In the genomic region with DNA sequence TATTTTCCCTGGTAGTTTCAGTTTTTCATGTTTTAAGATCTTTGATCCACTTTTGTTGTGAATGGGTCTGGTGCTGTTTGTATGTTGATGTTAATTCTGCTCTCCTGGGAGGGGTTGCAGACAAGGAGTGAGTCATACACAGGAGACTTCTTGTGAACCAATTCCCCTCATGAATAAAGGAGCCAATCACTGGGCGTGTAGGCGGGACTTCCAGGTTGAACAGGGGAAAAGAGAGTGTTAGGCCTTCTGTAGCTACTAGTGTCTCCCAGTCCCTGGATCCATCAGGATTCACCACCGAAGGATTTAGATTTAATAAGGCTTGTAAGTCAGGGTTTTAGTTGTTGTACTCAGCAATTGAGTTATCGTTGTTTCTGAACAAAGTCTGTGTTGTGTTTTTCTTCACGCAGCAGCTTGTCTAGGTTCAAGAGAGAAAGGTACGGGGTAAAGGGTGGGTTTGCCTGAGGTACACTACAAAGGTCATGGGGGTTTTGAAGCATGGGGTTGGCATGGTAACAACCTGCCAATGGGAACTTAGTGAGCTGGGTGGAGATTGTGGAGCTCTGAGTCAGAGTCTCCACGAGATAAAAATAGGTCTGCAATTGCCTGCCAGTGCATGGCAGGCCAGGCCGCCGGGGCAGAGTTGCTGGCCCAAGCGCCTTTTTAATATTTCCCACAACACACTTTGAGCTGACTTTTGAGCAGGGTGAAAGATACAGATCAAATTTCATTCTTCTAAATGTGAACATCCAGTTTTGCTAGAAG, we compare ENCODE assay signal across 7 mouse cellular contexts.
A peak's percentile ranks its signal among the peaks of the same experiment; 100 is the strongest.
DNase-seq lines count a peak whose midpoint lies in the region; ATAC-seq lines count a peak whose summit lies in the region.

No protein-coding gene starts in this region.

- no peaks in the 10 kb centered on the region for H3K9me3 ChIP-seq in heart, embryonic 12.5 days (replicated peaks)
- no peaks in the 10 kb centered on the region for H3K9me3 ChIP-seq in hindbrain, embryonic 11.5 days (ENCODE audit: control insufficient read depth, low read length)

- H3K36me3 ChIP-seq in heart, embryonic 12.5 days, result peaks cover 25% of the 10 kb centered on the region
- 0 out of 2 replicates have a peak, but pooled peaks cover 2% of the 10 kb centered on the region for H3K36me3 ChIP-seq in hindbrain, embryonic 11.5 days (ENCODE audit: control insufficient read depth, insufficient read depth, low read length)

- H3K27ac ChIP-seq in heart, embryonic 12.5 days (ENCODE audit: poor library complexity, severe bottlenecking), result peak overlapping the region; percentile 87
- H3K27ac ChIP-seq in hindbrain, embryonic 11.5 days (ENCODE audit: low read depth, low read length), result no peak overlapping the region

- H3K4me2 ChIP-seq in heart, embryonic 12.5 days, result peak overlapping the region; percentile 16
- H3K4me2 ChIP-seq in hindbrain, embryonic 11.5 days (replicated peaks; ENCODE audit: low read depth, low read length), result no peak overlapping the region

- H3K27me3 ChIP-seq in heart, embryonic 12.5 days (replicated peaks), result no peaks in the 10 kb centered on the region
- no peaks in the 10 kb centered on the region for H3K27me3 ChIP-seq in hindbrain, embryonic 11.5 days (ENCODE audit: control insufficient read depth, insufficient read depth, low read length)

- H3K4me3 ChIP-seq in heart, embryonic 12.5 days, result no peak overlapping the region
- no peak overlapping the region for H3K4me3 ChIP-seq in hindbrain, embryonic 11.5 days (ENCODE audit: low read depth, low read length)

- DNase-seq in CD8-positive naive resting alpha-beta T cell, adult 2 months (ENCODE audit: low read depth in 2 of 2, low spot score in 2 of 2), result peak; percentile 21 to 50
- DNase-seq in liver, result peak; percentile 10
- no peak for DNase-seq in right cerebral cortex, postnatal 14 days
- no peak for DNase-seq in embryo, embryonic 10.5 days (ENCODE audit: low spot score)
- no peak for DNase-seq in hindbrain, embryonic 11.5 days (ENCODE audit: low spot score)

- WGBS in heart, embryonic 12.5 days, result 48% methylated on average over 10 of the region's 10 CpGs
- 94% methylated on average over 10 of the region's 10 CpGs for WGBS in hindbrain, embryonic 11.5 days

- ATAC-seq in activated CD4-positive, CD25-positive, alpha-beta regulatory T cell, adult 4 months, result peak; percentile 60
- peak; percentile 77; the same call in 1 of the 2 replicates for ATAC-seq in heart, embryonic 12.5 days (ENCODE audit: insufficient number of reproducible peaks, low FRiP score)
- no peak for ATAC-seq in hindbrain, embryonic 11.5 days (ENCODE audit: low FRiP score)

- H3K9ac ChIP-seq in heart, embryonic 12.5 days, result no peak overlapping the region
- no peak overlapping the region for H3K9ac ChIP-seq in hindbrain, embryonic 11.5 days (ENCODE audit: low read depth, low read length)

- peaks cover 13% of the 10 kb centered on the region for H3K4me1 ChIP-seq in heart, embryonic 12.5 days (replicated peaks)
- no peaks in the 10 kb centered on the region for H3K4me1 ChIP-seq in hindbrain, embryonic 11.5 days (replicated peaks; ENCODE audit: control insufficient read depth, insufficient read depth, low read length)

Comparison
In these comparisons a context has a peak if more than half of its experiments do, and no peak if none do; other contexts are left out.
1. DNase-seq: peak in CD8-positive naive resting alpha-beta T cell, adult 2 months (2 of 2) and liver (single experiment); none in right cerebral cortex, postnatal 14 days (single experiment), embryo, embryonic 10.5 days (single experiment) and hindbrain, embryonic 11.5 days (single experiment).